Mouse (Mus musculus) left cerebral cortex, adult 9 months (tissue): ENCODE measurements around the gene Crhbp.
A peak's percentile ranks its signal among the peaks of the same experiment; 100 is the strongest.

Source experiments
- DNase-seq, 2 experiments: peaks; one replicate each; pipeline ENCODE4 v3.0.0; 2022; ENCODE audit warnings: low spot score in 2 of 2

Gene Crhbp

GRCm38 (mm10) chr13:95444824-95445223 lies at the start of gene Crhbp:
Gene Crhbp, minus strand, starts transcription at chr13:95444924.
- no peak for DNase-seq

GRCm38 (mm10) chr13:95493296-95493695 lies 48.6 kb upstream of the Crhbp start:
- no peak for DNase-seq

GRCm38 (mm10) chr13:95491327-95491726 lies 46.6 kb upstream of the Crhbp start:
- no peak for DNase-seq

GRCm38 (mm10) chr13:95484664-95485063 lies 39.9 kb upstream of the Crhbp start:
- no peak for DNase-seq

- DNase-seq: peak; percentile 13 to 82
Observed at GRCm38 (mm10) chr13:95481428-95481827, 36.7 kb upstream of the Crhbp start.

GRCm38 (mm10) chr13:95478671-95479413 lies 34.1 kb upstream of the Crhbp start, which contains the start of gene S100z:
Gene S100z, minus strand, starts transcription at chr13:95478721.
- DNase-seq: no peak

- no peak for DNase-seq
Observed at GRCm38 (mm10) chr13:95477173-95477572, 32.4 kb upstream of the Crhbp start.

- DNase-seq: no peak
Observed at GRCm38 (mm10) chr13:95475124-95475523, 30.4 kb upstream of the Crhbp start.

- DNase-seq: no peak
Observed at GRCm38 (mm10) chr13:95474294-95474693, 29.6 kb upstream of the Crhbp start.

GRCm38 (mm10) chr13:95470970-95471369 lies 26.2 kb upstream of the Crhbp start:
- no peak for DNase-seq

- DNase-seq: no peak
Observed at GRCm38 (mm10) chr13:95451529-95451928, 6.8 kb upstream of the Crhbp start.

GRCm38 (mm10) chr13:95450636-95451210 lies 6.0 kb upstream of the Crhbp start:
- no peak for DNase-seq

GRCm38 (mm10) chr13:95449730-95450129 lies 5.0 kb upstream of the Crhbp start:
- DNase-seq: no peak

- no peak for DNase-seq
Observed at GRCm38 (mm10) chr13:95444291-95444690, 433 bp downstream of the Crhbp start.

GRCm38 (mm10) chr13:95443376-95444233 lies 1.1 kb downstream of the Crhbp start:
- no peak for DNase-seq

- no peak for DNase-seq
Observed at GRCm38 (mm10) chr13:95442901-95443300, 1.8 kb downstream of the Crhbp start.

- no peak for DNase-seq
Observed at GRCm38 (mm10) chr13:95439569-95439968, 5.2 kb downstream of the Crhbp start.

- DNase-seq: no peak
Observed at GRCm38 (mm10) chr13:95431760-95432159, 13.0 kb downstream of the Crhbp start.

GRCm38 (mm10) chr13:95427499-95427898 lies 17.2 kb downstream of the Crhbp start:
- DNase-seq: no peak

- DNase-seq: no peak
Observed at GRCm38 (mm10) chr13:95426421-95426820, 18.3 kb downstream of the Crhbp start.

- DNase-seq: no peak
Observed at GRCm38 (mm10) chr13:95425484-95425883, 19.2 kb downstream of the Crhbp start.

- DNase-seq: peak in 1 of 2 experiments; percentile 23
Observed at GRCm38 (mm10) chr13:95424932-95425331, 19.8 kb downstream of the Crhbp start.
